Mouse (Mus musculus): ENCODE results near the gene Cacnb3. TPM values are rescaled to one million over a fixed set of nuclear protein-coding genes. Genes with fewer than 3 reads are reported as not detected.

The Cacnb3 gene
- polyA plus RNA-seq, 1 experiment from 2014 or later: 0.84 TPM

DNA sequence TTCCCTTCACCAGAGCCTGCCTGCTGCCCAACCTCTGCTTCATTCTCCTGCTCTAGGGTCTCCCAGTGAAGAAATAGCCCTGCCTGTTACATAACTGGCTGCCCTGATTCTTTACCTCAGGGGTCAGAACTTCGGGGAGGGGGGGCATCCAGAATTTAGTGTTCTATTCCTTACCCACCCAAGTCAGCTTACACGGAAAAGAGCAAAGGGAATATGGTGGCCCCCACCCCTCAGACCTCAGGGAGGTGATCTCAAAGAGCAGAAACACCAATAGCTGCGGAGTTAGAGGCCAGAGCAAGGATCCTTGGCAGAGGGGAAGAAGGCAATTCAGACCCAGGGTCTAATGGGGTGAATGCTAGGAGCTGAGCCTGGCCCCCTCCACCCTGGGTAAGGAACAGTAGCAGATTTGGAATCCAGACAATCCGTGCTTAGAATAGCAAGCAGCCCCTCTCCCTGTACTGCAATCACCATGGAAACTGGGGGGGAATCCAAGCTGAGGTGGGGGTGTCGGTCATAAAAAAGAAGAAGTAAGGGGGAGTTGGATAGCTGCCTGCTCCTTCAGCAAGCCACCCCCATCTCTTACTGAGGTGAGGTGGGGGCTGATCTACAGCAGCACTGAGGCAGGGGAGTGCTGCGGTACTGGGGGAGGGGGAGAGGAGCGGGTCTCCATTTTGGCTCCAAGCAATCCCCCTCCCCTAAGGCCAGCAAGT is 43.8 kb downstream of the Cacnb3 start:
- H3K27ac ChIP-seq (ENCODE audit: low read length): no peak overlapping the region
- H3K9ac ChIP-seq (ENCODE audit: low read depth, low read length): no peak overlapping the region
- peaks cover 48% of the 10 kb centered on the region for H3K27me3 ChIP-seq (ENCODE audit: control insufficient read depth, insufficient read depth, low read depth, low read length)
- H3K4me1 ChIP-seq (ENCODE audit: control insufficient read depth, low read depth, low read length): no peaks in the 10 kb centered on the region
- H3K9me3 ChIP-seq (replicated peaks; ENCODE audit: control insufficient read depth, low read length): no peaks in the 10 kb centered on the region
- H3K4me3 ChIP-seq (ENCODE audit: low read depth, low read length): no peak overlapping the region
- 25% methylated on average over 7 of the region's 7 CpGs for WGBS (ENCODE audit: insufficient replicate concordance)
- H3K36me3 ChIP-seq (ENCODE audit: control insufficient read depth, insufficient read depth): no peaks in the 10 kb centered on the region
- ATAC-seq (ENCODE audit: low read depth): no peak
- no peak overlapping the region for H3K4me2 ChIP-seq (ENCODE audit: low read depth, low read length)

DNA sequence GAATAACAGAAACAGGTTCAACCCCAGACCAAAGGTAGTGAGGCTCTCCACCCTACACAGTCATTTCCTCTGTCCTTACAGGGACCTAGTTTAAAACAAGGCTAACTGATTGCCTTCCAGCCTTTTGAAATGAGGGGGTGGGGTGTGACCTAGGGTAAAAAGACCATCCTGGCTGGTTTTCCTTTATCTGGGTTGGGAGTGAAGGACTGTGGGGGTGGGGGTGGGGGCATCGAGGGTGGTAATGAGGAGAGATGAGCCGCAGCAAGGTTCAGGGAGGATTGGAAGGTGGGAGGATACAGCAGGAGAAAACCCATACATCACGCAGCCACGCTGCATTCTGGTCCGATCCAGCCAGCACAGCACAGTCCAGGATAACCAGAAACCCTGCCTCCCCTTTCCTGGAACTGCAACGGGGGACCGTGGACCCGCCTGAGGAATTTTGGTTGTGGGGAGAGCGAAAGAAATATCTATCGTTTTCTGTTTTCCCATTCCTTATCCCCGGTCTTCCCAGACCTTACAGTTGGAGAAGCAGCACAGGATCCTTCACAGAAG is 44.4 kb downstream of the Cacnb3 start:
- Histone ChIP-seq H3K4me3 (ENCODE audit: low read depth, low read length) (no peak overlapping the region), H3K36me3 (ENCODE audit: control insufficient read depth, insufficient read depth) (no peaks in the 10 kb centered on the region), H3K9ac (ENCODE audit: low read depth, low read length) (no peak overlapping the region), H3K9me3 (replicated peaks; ENCODE audit: control insufficient read depth, low read length) (no peaks in the 10 kb centered on the region), H3K4me2 (ENCODE audit: low read depth, low read length) (no peak overlapping the region), H3K27ac (ENCODE audit: low read length) (no peak overlapping the region), H3K27me3 (ENCODE audit: control insufficient read depth, insufficient read depth, low read depth, low read length) (peaks cover 48% of the 10 kb centered on the region), H3K4me1 (ENCODE audit: control insufficient read depth, low read depth, low read length) (no peaks in the 10 kb centered on the region)
- no peak for ATAC-seq (ENCODE audit: low read depth)
- 28% methylated on average over 11 of the region's 11 CpGs for WGBS (ENCODE audit: insufficient replicate concordance)

DNA sequence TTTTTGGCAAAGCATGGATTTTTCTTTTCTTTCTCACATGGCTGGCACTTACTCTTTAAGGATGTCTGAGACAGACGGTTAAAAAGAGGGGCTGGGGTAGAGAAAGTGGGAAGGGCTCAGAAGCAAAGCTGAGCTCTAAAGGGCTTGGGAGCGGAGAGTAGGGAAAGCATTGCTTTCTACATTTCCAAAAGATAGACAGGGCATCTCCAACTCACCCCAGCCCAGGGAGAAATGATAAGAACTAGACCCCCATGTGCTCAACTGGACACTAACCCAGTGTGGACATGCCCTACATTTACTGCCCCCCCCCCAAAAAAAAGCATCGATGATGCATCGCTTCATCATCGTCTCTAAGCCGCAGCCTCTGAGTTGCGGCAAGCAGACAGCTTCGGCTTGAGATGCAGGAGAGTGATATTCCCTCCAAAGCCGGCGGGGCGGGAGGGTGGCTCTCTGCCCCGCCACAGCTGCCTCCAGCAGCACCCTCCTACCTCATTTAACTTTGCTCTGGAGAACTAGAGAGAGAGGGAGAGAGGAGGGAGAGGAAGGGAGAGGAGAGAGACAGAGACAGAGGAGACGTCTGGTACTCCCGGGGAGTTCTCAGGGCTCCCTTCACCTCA is 45.1 kb downstream of the Cacnb3 start:
- ATAC-seq (ENCODE audit: low read depth): no peak
- H3K9me3 ChIP-seq (replicated peaks; ENCODE audit: control insufficient read depth, low read length): no peaks in the 10 kb centered on the region
- H3K36me3 ChIP-seq (ENCODE audit: control insufficient read depth, insufficient read depth): no peaks in the 10 kb centered on the region
- H3K4me1 ChIP-seq (ENCODE audit: control insufficient read depth, low read depth, low read length): no peaks in the 10 kb centered on the region
- no peak overlapping the region for H3K4me2 ChIP-seq (ENCODE audit: low read depth, low read length)
- no peak overlapping the region for H3K9ac ChIP-seq (ENCODE audit: low read depth, low read length)
- WGBS (ENCODE audit: insufficient replicate concordance): 7% methylated on average over 14 of the region's 14 CpGs
- peaks cover 48% of the 10 kb centered on the region for H3K27me3 ChIP-seq (ENCODE audit: control insufficient read depth, insufficient read depth, low read depth, low read length)
- peak overlapping the region; percentile 0; the same call in 1 of the 2 replicates for H3K4me3 ChIP-seq (ENCODE audit: low read depth, low read length)
- no peak overlapping the region for H3K27ac ChIP-seq (ENCODE audit: low read length)

DNA sequence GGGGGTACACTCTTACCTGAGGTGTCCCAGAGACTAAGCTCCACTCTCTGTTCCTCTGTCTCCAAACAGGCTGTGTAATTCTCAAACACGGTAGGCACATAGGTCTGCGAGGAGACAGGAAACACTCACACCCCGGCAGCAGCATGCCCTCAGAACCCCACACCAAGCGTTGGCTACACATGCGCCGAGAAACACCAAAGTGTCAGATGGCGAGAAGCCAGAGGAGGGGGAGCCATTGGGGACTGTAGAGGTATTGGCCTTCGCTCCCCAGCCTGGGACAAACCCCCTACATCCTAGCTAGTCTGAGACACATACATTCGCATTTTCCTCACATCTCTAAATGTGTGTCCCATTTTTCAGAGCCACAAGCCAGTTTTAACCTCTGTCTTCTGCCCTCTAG is 45.8 kb downstream of the Cacnb3 start:
- Histone ChIP-seq H3K4me1 (ENCODE audit: control insufficient read depth, low read depth, low read length) (no peaks in the 10 kb centered on the region), H3K9ac (ENCODE audit: low read depth, low read length) (no peak overlapping the region), H3K4me2 (ENCODE audit: low read depth, low read length) (peak overlapping the region; percentile 58), H3K4me3 (ENCODE audit: low read depth, low read length) (peak overlapping the region; percentile 44), H3K36me3 (ENCODE audit: control insufficient read depth, insufficient read depth) (no peaks in the 10 kb centered on the region), H3K27ac (ENCODE audit: low read length) (no peak overlapping the region), H3K27me3 (ENCODE audit: control insufficient read depth, insufficient read depth, low read depth, low read length) (peaks cover 48% of the 10 kb centered on the region), H3K9me3 (replicated peaks; ENCODE audit: control insufficient read depth, low read length) (no peaks in the 10 kb centered on the region)
- WGBS (ENCODE audit: insufficient replicate concordance): 4% methylated on average over 9 of the region's 9 CpGs
- no peak for ATAC-seq (ENCODE audit: low read depth)

DNA sequence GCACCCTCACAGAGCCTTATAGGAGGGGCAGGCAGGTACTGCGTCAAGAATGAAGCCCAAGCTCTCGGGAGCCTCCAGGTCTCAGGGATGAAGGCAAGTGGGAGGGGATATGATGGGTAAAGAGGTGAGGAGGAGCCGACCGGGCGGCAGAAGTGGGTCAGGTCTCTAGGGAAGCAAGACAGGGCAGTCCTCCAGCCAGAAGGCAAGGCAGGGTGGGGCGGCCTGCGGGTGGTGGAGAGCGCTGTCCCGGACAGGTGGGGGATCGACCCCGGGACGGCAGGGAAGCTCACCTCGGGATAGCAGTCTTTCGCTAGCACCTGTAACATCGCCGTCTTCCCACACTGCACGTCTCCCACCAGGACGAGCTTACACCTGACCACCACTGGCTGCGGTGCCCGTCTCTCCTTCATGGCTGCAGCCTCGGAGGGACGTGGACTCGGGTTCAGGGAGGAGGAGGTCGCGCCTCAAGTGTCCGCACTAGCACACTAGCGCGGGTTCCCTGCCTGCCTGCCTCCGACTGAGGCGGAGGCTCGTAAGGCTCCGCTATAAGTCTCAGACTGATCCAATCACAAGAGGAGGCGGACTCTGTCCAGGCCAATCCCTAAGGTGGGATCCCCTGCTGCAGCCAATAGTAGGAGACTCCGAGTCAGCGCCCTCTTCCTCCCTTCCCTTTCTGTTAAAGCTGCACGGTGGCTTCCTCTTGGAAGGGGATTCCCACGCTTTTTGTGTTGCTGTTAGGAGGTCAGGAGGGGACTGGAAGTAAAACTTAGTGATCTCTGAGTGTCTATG is 46.5 kb downstream of the Cacnb3 start, which contains the start of gene Rnd1:
Gene Rnd1 (minus strand): TSS at position 522 of the 789 bp plus-strand sequence.
- Histone ChIP-seq H3K9me3 (replicated peaks; ENCODE audit: control insufficient read depth, low read length) (no peaks in the 10 kb centered on the region), H3K9ac (ENCODE audit: low read depth, low read length) (peak within 1 kb of the TSS; percentile 6; the same call in 1 of the 2 replicates), H3K4me3 (ENCODE audit: low read depth, low read length) (peak within 1 kb of the TSS; percentile 44), H3K4me1 (ENCODE audit: control insufficient read depth, low read depth, low read length) (no peaks in the 10 kb centered on the region), H3K27ac (ENCODE audit: low read length) (no peak within 1 kb of the TSS), H3K27me3 (ENCODE audit: control insufficient read depth, insufficient read depth, low read depth, low read length) (peaks cover 48% of the 10 kb centered on the region), H3K36me3 (ENCODE audit: control insufficient read depth, insufficient read depth) (no peaks in the 10 kb centered on the region), H3K4me2 (ENCODE audit: low read depth, low read length) (peak within 1 kb of the TSS; percentile 58)
- under 1% methylated on average over 37 of the region's 37 CpGs for WGBS (ENCODE audit: insufficient replicate concordance)
- ATAC-seq (ENCODE audit: low read depth): peak; percentile 95

DNA sequence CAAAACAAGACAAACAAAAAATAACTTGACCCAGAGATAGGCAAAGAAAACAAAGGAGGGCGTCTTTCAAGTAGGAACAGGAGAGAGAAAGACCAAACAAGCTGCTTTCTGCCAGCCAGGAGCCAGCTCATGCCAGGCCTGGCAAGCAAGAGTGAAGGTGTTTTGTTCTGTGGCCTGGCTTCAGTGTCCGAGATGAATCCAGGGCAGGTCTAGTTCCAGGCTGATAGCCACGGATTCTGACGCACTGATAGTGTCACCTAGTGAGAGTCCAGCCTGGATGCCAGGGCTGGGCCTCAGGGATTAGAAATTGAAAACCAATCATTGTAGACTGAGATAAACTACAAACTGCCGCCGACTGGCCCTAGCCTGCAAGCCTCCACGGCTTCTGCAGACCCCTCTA is 47.3 kb downstream of the Cacnb3 start:
- WGBS (ENCODE audit: insufficient replicate concordance): 47% methylated on average over 7 of the region's 7 CpGs
- no peak overlapping the region for H3K9ac ChIP-seq (ENCODE audit: low read depth, low read length)
- H3K4me1 ChIP-seq (ENCODE audit: control insufficient read depth, low read depth, low read length): no peaks in the 10 kb centered on the region
- H3K36me3 ChIP-seq (ENCODE audit: control insufficient read depth, insufficient read depth): no peaks in the 10 kb centered on the region
- H3K9me3 ChIP-seq (replicated peaks; ENCODE audit: control insufficient read depth, low read length): no peaks in the 10 kb centered on the region
- H3K4me3 ChIP-seq (ENCODE audit: low read depth, low read length): no peak overlapping the region
- no peak overlapping the region for H3K4me2 ChIP-seq (ENCODE audit: low read depth, low read length)
- peaks cover 48% of the 10 kb centered on the region for H3K27me3 ChIP-seq (ENCODE audit: control insufficient read depth, insufficient read depth, low read depth, low read length)
- no peak for ATAC-seq (ENCODE audit: low read depth)
- H3K27ac ChIP-seq (ENCODE audit: low read length): no peak overlapping the region

DNA sequence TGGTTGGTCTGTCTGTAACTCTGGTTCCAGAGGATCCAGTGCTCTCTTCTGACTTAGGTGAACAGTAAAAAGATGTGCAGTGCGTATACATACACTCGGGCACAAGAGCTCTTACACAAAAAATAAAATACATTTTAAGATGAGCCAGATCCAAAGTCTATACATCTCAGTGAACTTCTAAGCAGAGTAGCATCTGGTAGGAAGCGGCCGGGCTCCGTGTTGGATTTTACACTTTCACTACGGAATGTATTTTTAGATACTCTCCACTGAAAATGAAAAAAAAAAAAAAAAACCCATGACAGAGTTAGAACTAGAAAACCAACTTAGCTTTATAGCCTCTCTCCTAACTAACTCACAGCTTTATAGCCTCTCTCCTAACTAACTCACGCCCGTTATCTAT is 50.0 kb downstream of the Cacnb3 start:
- Histone ChIP-seq H3K27ac (ENCODE audit: low read length) (no peak overlapping the region), H3K36me3 (ENCODE audit: control insufficient read depth, insufficient read depth) (no peaks in the 10 kb centered on the region), H3K4me1 (ENCODE audit: control insufficient read depth, low read depth, low read length) (no peaks in the 10 kb centered on the region), H3K4me2 (ENCODE audit: low read depth, low read length) (no peak overlapping the region), H3K9ac (ENCODE audit: low read depth, low read length) (no peak overlapping the region), H3K9me3 (replicated peaks; ENCODE audit: control insufficient read depth, low read length) (no peaks in the 10 kb centered on the region), H3K4me3 (ENCODE audit: low read depth, low read length) (no peak overlapping the region), H3K27me3 (ENCODE audit: control insufficient read depth, insufficient read depth, low read depth, low read length) (peaks cover 28% of the 10 kb centered on the region)
- 70% methylated on average over 8 of the region's 8 CpGs for WGBS (ENCODE audit: insufficient replicate concordance)
- ATAC-seq (ENCODE audit: low read depth): no peak

DNA sequence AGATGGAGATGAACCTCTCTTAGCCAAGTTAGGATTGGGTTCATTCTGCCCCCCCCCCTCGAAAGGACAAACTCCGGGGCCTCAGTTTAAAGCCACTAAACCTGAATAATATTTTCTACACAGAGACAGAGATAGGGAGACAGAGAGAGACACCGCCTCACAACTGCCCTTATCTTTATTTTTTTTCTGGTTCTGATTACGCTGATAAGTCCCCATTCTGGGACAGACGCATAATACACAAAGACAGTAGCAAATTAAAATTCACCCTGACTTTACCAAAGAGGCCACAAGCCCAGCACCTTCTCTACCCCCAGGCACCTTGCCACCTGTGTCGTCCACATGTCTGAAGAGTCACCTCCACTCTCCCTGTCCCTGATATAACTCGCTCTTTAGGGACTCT is 51.0 kb downstream of the Cacnb3 start:
- peaks cover 18% of the 10 kb centered on the region for H3K27me3 ChIP-seq (ENCODE audit: control insufficient read depth, insufficient read depth, low read depth, low read length)
- no peaks in the 10 kb centered on the region for H3K36me3 ChIP-seq (ENCODE audit: control insufficient read depth, insufficient read depth)
- H3K9me3 ChIP-seq (replicated peaks; ENCODE audit: control insufficient read depth, low read length): no peaks in the 10 kb centered on the region
- H3K4me1 ChIP-seq (ENCODE audit: control insufficient read depth, low read depth, low read length): no peaks in the 10 kb centered on the region
- H3K27ac ChIP-seq (ENCODE audit: low read length): no peak overlapping the region
- ATAC-seq (ENCODE audit: low read depth): no peak
- no peak overlapping the region for H3K4me3 ChIP-seq (ENCODE audit: low read depth, low read length)
- 50% methylated on average over 7 of the region's 7 CpGs for WGBS (ENCODE audit: insufficient replicate concordance)
- H3K9ac ChIP-seq (ENCODE audit: low read depth, low read length): no peak overlapping the region
- H3K4me2 ChIP-seq (ENCODE audit: low read depth, low read length): no peak overlapping the region
